Mouse (Mus musculus) intestine, embryonic 16.5 days (tissue): ENCODE measurements at regions not wholly inside any gene's neighbourhood (a gene's known extent, or its start where the extent isn't known, plus 50 kb on each side); places are given as distances from the start of the nearest gene placed in this dataset.
A peak's percentile ranks its signal among the peaks of the same experiment; 100 is the strongest.

ENCODE experiments used
- ATAC-seq: fragments of 200-750 bp; cut with Nextera tagmentation; 2 replicates; pipeline ENCODE4 v1.8.0; 2017; ENCODE audit warnings: moderate TSS enrichment, moderate library complexity
- H3K27ac ChIP-seq: fragments of 300-500 bp; sonication (generic); 2 replicates; pipeline ENCODE4 v1.5.1; 2014; ENCODE audit warnings: mild to moderate bottlenecking, low read length
- H3K27me3 ChIP-seq: fragments of 300-500 bp; sonication (generic); replicated peaks from 2 replicates; pipeline ENCODE4 v1.6.1; 2014; ENCODE audit warnings: low read length, control low read depth, mixed read lengths; ENCODE audit not compliant: control insufficient read depth, insufficient read depth
- H3K36me3 ChIP-seq: fragments of 300-500 bp; sonication (generic); 2 replicates; pipeline ENCODE4 v1.6.1; 2014; ENCODE audit warnings: low read length, control low read depth; ENCODE audit not compliant: control insufficient read depth, insufficient read depth
- H3K4me1 ChIP-seq: fragments of 300-500 bp; sonication (generic); 2 replicates; pipeline ENCODE4 v1.6.1; 2014; ENCODE audit warnings: low read length, control low read depth, mixed read lengths; ENCODE audit not compliant: control insufficient read depth, insufficient read depth
- H3K4me2 ChIP-seq: fragments of 300-500 bp; sonication (generic); 2 replicates; pipeline ENCODE4 v1.6.1; 2014; ENCODE audit warnings: low read depth, low read length, control low read depth
- H3K4me3 ChIP-seq: fragments of 300-500 bp; sonication (generic); 2 replicates; pipeline ENCODE4 v1.5.1; 2014; ENCODE audit warnings: mild to moderate bottlenecking, low read length
- H3K9ac ChIP-seq: fragments of 300-500 bp; sonication (generic); 2 replicates; pipeline ENCODE4 v1.6.1; 2014; ENCODE audit warnings: low read depth, low read length
- H3K9me3 ChIP-seq: fragments of 300-500 bp; sonication (generic); 2 replicates; pipeline ENCODE4 v1.6.1; 2016; ENCODE audit warnings: low read length, control low read depth; ENCODE audit not compliant: control insufficient read depth
- WGBS: fragments of 180-500 bp; shearing (Covaris S2); extraction: QIAGEN DNeasy Blood & Tissue Kit; methylation state at CpG from one replicate; pipeline ENCODE4 v1.1.7; 2014; 5-methylcytosine and 5-hydroxymethylcytosine counted together

DNA sequence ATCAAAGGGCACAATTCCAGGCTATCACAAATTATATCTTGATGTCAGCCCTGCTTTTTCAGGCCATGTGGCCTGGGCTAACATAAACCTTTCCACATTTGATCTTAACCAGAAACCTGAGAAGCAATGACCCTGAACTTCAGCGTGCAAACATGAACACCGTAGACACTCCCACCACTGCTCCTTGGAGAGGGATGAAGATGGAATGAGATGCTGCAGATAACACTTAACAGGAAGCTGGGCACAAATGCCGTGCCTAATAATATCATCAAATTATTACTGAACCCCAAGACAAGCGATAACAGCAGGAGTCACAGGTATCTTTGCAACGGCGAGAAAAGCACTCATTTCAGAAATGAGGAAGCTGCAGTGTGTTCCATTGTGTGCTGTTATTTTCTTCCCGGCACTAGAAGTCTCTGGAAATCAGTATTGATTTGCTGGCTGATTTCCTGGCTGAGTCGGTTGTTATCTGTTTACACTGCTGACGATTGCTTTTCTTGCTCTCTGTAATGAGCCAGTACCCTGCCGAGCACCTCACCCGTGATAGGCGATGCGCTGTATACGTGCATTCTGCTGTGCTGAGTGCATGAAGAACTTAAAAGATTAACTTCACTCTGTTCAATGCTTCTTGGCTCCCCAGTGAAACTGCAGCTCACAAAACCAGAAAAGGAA, 91.0 kb downstream of the Gm21962 start:
- H3K27me3 ChIP-seq: no peaks in the 10 kb centered on the region
- no peaks in the 10 kb centered on the region for H3K9me3 ChIP-seq
- 37% methylated on average over 14 of the region's 14 CpGs for WGBS
- H3K9ac ChIP-seq: no peak overlapping the region
- H3K27ac ChIP-seq: no peak overlapping the region
- 0 out of 2 replicates have a peak overlapping the region, but pooled peaks have one; percentile 17 for H3K4me2 ChIP-seq
- no peak overlapping the region for H3K4me3 ChIP-seq
- H3K36me3 ChIP-seq: no peaks in the 10 kb centered on the region
- ATAC-seq: peak; percentile 97
- no peaks in the 10 kb centered on the region for H3K4me1 ChIP-seq

- no peaks in the 10 kb centered on the region for H3K4me1 ChIP-seq
- H3K9me3 ChIP-seq: no peaks in the 10 kb centered on the region
- H3K9ac ChIP-seq: no peak overlapping the region
- no peaks in the 10 kb centered on the region for H3K36me3 ChIP-seq
- ATAC-seq: no peak
- H3K27me3 ChIP-seq: no peaks in the 10 kb centered on the region
- no peak overlapping the region for H3K27ac ChIP-seq
- WGBS: 83% methylated on average over 5 of the region's 5 CpGs
- no peak overlapping the region for H3K4me3 ChIP-seq
- H3K4me2 ChIP-seq: no peak overlapping the region
Observed at GRCm38 (mm10) chr3:137763406-137763805, 92.1 kb downstream of the Gm21962 start.

- H3K4me2 ChIP-seq: no peak overlapping the region
- H3K27me3 ChIP-seq: no peaks in the 10 kb centered on the region
- no peak overlapping the region for H3K4me3 ChIP-seq
- 85% methylated on average over 4 of the region's 4 CpGs for WGBS
- H3K27ac ChIP-seq: no peak overlapping the region
- no peak overlapping the region for H3K9ac ChIP-seq
- no peaks in the 10 kb centered on the region for H3K9me3 ChIP-seq
- H3K4me1 ChIP-seq: no peaks in the 10 kb centered on the region
- ATAC-seq: no peak
- no peaks in the 10 kb centered on the region for H3K36me3 ChIP-seq
Observed at GRCm38 (mm10) chr3:137768627-137769026, 95.7 kb upstream of the H2afz start.

GRCm38 (mm10) chr3:137775076-137775849, 89.0 kb upstream of the H2afz start:
- no peak overlapping the region for H3K9ac ChIP-seq
- no peaks in the 10 kb centered on the region for H3K36me3 ChIP-seq
- WGBS: 63% methylated on average over 6 of the region's 6 CpGs
- H3K4me3 ChIP-seq: no peak overlapping the region
- no peaks in the 10 kb centered on the region for H3K9me3 ChIP-seq
- H3K27me3 ChIP-seq: no peaks in the 10 kb centered on the region
- 0 out of 2 replicates have a peak, but pooled peaks cover 1% of the 10 kb centered on the region for H3K4me1 ChIP-seq
- H3K4me2 ChIP-seq: no peak overlapping the region
- peak; percentile 46; the same call in 1 of the 2 replicates for ATAC-seq
- H3K27ac ChIP-seq: no peak overlapping the region

- H3K9ac ChIP-seq: no peak overlapping the region
- H3K4me1 ChIP-seq: 0 out of 2 replicates have a peak, but pooled peaks cover 4% of the 10 kb centered on the region
- H3K4me2 ChIP-seq: no peak overlapping the region
- no peak overlapping the region for H3K4me3 ChIP-seq
- no peaks in the 10 kb centered on the region for H3K27me3 ChIP-seq
- WGBS: 25% methylated on average over 7 of the region's 7 CpGs
- peak; percentile 34; the same call in 1 of the 2 replicates for ATAC-seq
- no peak overlapping the region for H3K27ac ChIP-seq
- H3K9me3 ChIP-seq: no peaks in the 10 kb centered on the region
- H3K36me3 ChIP-seq: no peaks in the 10 kb centered on the region
Observed at GRCm38 (mm10) chr3:137778113-137778512, 86.2 kb upstream of the H2afz start.

GRCm38 (mm10) chr3:137780029-137780428, 84.3 kb upstream of the H2afz start:
- no peak overlapping the region for H3K9ac ChIP-seq
- no peak overlapping the region for H3K27ac ChIP-seq
- H3K9me3 ChIP-seq: no peaks in the 10 kb centered on the region
- H3K27me3 ChIP-seq: no peaks in the 10 kb centered on the region
- no peak overlapping the region for H3K4me3 ChIP-seq
- H3K4me2 ChIP-seq: peak overlapping the region; percentile 29
- H3K4me1 ChIP-seq: 0 out of 2 replicates have a peak, but pooled peaks cover 4% of the 10 kb centered on the region
- no peaks in the 10 kb centered on the region for H3K36me3 ChIP-seq
- 7% methylated on average over 11 of the region's 11 CpGs for WGBS
- no peak for ATAC-seq

DNA sequence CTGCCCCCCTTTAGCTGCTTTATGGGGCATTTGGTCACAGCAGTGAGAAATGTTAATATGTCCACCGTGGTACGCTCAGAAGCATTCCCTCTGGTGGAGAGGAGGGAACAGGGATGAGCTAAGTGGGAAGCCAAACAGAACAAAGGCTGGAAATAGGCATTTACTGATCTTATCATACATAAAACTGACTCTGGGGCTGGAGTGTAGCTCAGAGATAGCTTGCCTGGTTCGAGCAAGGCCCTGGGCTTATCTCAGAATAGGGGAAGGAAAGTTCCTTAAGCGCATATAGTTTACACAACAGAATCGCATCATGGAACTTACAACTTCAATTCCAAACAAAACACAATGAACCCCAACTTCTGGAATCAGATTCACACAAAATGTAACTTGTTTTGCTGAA, 81.5 kb upstream of the H2afz start:
- ATAC-seq: no peak
- no peaks in the 10 kb centered on the region for H3K9me3 ChIP-seq
- WGBS: 67% methylated on average over 5 of the region's 5 CpGs

DNA sequence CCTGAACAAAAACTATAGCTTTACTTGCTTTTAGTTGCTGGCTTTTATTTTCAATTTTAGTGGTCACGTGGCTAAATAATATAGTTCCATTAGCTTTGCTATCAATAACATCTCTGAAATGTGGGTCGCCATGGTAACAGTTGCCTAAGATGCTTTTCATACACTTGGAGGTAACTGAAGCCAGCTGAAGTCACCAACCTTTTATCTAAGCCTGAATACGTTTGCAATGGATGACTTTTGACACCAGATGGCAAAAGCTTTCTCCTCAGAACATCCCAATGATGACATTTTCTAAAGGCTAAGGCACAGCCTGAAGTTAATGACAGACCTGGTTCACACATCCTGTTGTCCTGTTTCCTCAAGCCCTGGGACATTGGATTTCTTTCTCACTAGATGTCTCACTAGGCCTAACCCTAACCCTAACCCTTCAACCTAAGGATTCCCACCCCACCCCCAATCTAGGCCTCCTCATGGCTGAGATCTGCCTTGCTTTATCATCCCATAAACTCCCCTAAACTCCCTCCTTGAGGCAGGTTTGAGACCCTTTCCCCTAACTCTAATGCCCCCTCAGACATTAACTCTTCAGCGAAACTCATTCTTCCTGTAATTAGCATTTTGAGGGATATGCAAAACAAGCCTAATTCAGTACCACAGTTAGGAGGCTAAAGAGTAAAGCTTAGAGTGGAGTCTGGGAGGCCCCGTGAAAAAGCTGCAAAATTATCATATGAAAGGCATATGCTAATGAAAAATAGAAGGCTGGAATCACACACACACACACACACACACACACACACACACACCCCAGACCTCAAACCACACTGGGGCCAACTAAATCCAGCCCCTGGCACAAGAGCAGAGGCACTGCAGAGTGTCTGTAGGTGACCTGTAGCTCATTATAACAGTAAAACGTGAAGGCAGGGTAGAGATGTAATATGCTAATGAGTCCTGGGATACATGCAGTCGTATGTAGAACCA, 80.1 kb upstream of the H2afz start:
- 59% methylated on average over 7 of the region's 7 CpGs for WGBS
- Histone ChIP-seq H3K9ac (no peak overlapping the region), H3K36me3 (no peaks in the 10 kb centered on the region), H3K9me3 (no peaks in the 10 kb centered on the region), H3K4me1 (0 out of 2 replicates have a peak, but pooled peaks cover 4% of the 10 kb centered on the region), H3K27ac (no peak overlapping the region), H3K4me2 (no peak overlapping the region), H3K4me3 (no peak overlapping the region), H3K27me3 (no peaks in the 10 kb centered on the region)
- ATAC-seq: no peak

More for the DNA sequence above, 81.5 kb upstream of the H2afz start:
- Histone ChIP-seq H3K4me1 (0 out of 2 replicates have a peak, but pooled peaks cover 4% of the 10 kb centered on the region), H3K27ac (no peak overlapping the region), H3K36me3 (no peaks in the 10 kb centered on the region), H3K27me3 (no peaks in the 10 kb centered on the region), H3K4me2 (no peak overlapping the region), H3K9ac (no peak overlapping the region), H3K4me3 (no peak overlapping the region)

DNA sequence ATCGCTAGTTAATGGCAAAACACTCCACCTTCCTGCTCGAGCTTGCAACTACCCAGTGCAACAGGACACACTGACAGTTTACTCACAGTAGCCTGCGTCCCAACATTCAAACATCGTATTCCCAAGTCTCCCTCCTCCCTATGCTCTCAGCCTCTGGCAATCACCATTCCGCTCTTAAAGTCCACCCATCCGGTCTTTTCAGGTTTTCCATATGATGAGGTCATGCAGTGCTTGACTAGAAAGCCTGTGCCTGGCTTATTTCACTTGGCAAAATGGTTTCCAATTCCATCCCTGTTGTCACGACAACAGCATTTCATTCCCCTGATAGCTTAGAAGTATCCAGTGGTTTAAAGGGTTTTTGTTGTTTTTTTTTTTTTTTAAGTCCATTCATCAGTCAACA, 79.1 kb upstream of the H2afz start:
- no peaks in the 10 kb centered on the region for H3K9me3 ChIP-seq
- H3K4me3 ChIP-seq: no peak overlapping the region
- H3K36me3 ChIP-seq: no peaks in the 10 kb centered on the region
- 0 out of 2 replicates have a peak, but pooled peaks cover 3% of the 10 kb centered on the region for H3K4me1 ChIP-seq
- no peak overlapping the region for H3K9ac ChIP-seq
- no peaks in the 10 kb centered on the region for H3K27me3 ChIP-seq
- 57% methylated on average over 7 of the region's 7 CpGs for WGBS
- no peak for ATAC-seq
- H3K4me2 ChIP-seq: no peak overlapping the region
- H3K27ac ChIP-seq: no peak overlapping the region
